Mouse (Mus musculus) limb, embryonic 13.5 days (tissue): Measurements from ENCODE around the gene Emc1. TPM values are rescaled to one million over a fixed set of nuclear protein-coding genes. Genes with fewer than 3 reads are reported as not detected.
"Not testable (repeated sequence)": the region's sequence is repeated elsewhere in the genome, so short reads cannot be mapped to it uniquely, and the experiment has no call there.

Experiments
- ATAC-seq: fragments of 200-750 bp; cut with Nextera tagmentation; 2 replicates; pipeline ENCODE4 v1.8.0; 2017; ENCODE audit warnings: low read depth, moderate number of reproducible peaks, moderate TSS enrichment; ENCODE audit not compliant: low FRiP score
- H3K27ac ChIP-seq: fragments of 300-500 bp; sonication (generic); 2 replicates; pipeline ENCODE4 v1.5.1; 2015; ENCODE audit warnings: inconsistent platforms, mild to moderate bottlenecking, moderate library complexity
- H3K27me3 ChIP-seq: fragments of 300-500 bp; sonication (generic); 2 replicates; pipeline ENCODE4 v1.6.1; 2015; ENCODE audit warnings: mild to moderate bottlenecking, inconsistent platforms
- H3K36me3 ChIP-seq: fragments of 300-500 bp; sonication (generic); 2 replicates; pipeline ENCODE4 v1.6.1; 2015; ENCODE audit warnings: inconsistent platforms, mild to moderate bottlenecking, moderate library complexity
- H3K4me1 ChIP-seq: fragments of 300-500 bp; sonication (generic); 2 replicates; pipeline ENCODE4 v1.6.1; 2015; ENCODE audit warnings: inconsistent platforms
- H3K4me2 ChIP-seq: fragments of 300-500 bp; sonication (generic); replicated peaks from 2 replicates; pipeline ENCODE4 v1.6.1; 2015; ENCODE audit warnings: inconsistent platforms, mild to moderate bottlenecking, moderate library complexity
- H3K4me3 ChIP-seq: fragments of 300-500 bp; sonication (generic); 2 replicates; pipeline ENCODE4 v1.5.1; 2015; ENCODE audit warnings: moderate library complexity, mild to moderate bottlenecking, inconsistent platforms
- H3K9ac ChIP-seq: fragments of 300-500 bp; sonication (generic); 2 replicates; pipeline ENCODE4 v1.6.1; 2015; ENCODE audit warnings: mild to moderate bottlenecking, inconsistent platforms
- H3K9me3 ChIP-seq: fragments of 300-500 bp; sonication (generic); 2 replicates; pipeline ENCODE4 v1.6.1; 2016; ENCODE audit warnings: inconsistent platforms
- WGBS: fragments of 180-500 bp; shearing (Covaris S2); methylation state at CpG from one replicate; pipeline ENCODE4 v1.1.7; 2015; 5-methylcytosine and 5-hydroxymethylcytosine counted together
- polyA plus RNA-seq: library from polyadenylated mRNA; unstranded; fragments of >200 nt; fragmentation: Nextera tagmentation; extraction: Ambion mirVana; gene quantifications from 2 replicates; pipeline ENCODE4 v1.2.1, GENCODE M21; 2015

Emc1 gene
- polyA plus RNA-seq, 1 experiment from 2014 or later = 28.0 TPM

DNA sequence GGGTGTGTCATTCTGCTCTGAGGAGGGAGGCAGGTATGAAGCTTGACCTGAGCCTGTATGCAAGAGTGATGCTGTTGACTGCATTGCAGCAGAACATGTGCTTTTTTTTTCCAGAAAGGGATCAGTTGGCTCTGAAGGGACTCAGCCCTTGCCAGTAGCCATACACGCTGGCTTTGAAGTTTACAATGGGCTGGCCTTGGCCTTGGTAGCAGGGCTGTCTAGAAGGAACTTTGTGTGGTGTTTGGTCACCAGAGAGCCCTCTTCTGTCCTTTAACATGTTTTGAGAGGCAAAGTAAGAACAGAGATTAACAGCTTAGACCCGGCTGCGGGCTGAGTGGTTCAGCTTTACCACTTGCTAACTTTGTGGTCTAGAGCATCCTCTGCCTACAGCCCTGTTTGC lies 14.9 kb downstream of the Emc1 start:
- ATAC-seq = no peak
- H3K36me3 ChIP-seq = peaks cover 97% of the 10 kb centered on the region
- H3K4me2 ChIP-seq = no peak overlapping the region
- H3K9me3 ChIP-seq = no peaks in the 10 kb centered on the region
- no peaks in the 10 kb centered on the region for H3K27me3 ChIP-seq
- H3K4me3 ChIP-seq = no peak overlapping the region
- WGBS = 96% methylated on average over 3 of the region's 3 CpGs
- no peak overlapping the region for H3K9ac ChIP-seq
- H3K27ac ChIP-seq = no peak overlapping the region
- no peaks in the 10 kb centered on the region for H3K4me1 ChIP-seq

DNA sequence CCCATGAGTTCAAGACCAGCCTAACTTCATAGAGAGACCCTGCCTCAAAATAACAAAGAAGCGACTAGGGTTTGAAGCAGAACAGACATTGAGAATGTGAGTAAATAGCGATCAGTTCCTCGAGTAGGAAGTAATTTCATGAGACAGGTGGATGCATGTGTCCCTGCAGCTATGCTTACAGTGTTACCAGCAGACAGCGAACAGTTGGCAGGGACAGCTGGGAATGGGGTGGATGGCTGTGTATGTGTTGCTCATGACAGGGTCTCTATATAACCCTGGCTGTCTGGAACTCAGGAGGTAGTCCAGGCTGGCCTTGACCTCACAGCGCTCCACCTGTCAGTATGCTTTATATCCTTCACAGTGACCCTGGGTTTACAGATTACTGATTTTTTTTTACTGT lies 15.7 kb downstream of the Emc1 start:
- Histone ChIP-seq H3K9me3 (no peaks in the 10 kb centered on the region), H3K27me3 (no peaks in the 10 kb centered on the region), H3K4me2 (no peak overlapping the region), H3K4me3 (no peak overlapping the region), H3K4me1 (no peaks in the 10 kb centered on the region), H3K9ac (no peak overlapping the region), H3K36me3 (peaks cover 97% of the 10 kb centered on the region), H3K27ac (no peak overlapping the region)
- 94% methylated on average over 5 of the region's 5 CpGs for WGBS
- ATAC-seq = no peak

- 86% methylated on average over 4 of the region's 4 CpGs for WGBS
- ATAC-seq = no peak
- H3K9ac ChIP-seq = no peak overlapping the region
Observed at GRCm38 (mm10) chr4:139373130-139373529, 20.7 kb downstream of the Emc1 start.

DNA sequence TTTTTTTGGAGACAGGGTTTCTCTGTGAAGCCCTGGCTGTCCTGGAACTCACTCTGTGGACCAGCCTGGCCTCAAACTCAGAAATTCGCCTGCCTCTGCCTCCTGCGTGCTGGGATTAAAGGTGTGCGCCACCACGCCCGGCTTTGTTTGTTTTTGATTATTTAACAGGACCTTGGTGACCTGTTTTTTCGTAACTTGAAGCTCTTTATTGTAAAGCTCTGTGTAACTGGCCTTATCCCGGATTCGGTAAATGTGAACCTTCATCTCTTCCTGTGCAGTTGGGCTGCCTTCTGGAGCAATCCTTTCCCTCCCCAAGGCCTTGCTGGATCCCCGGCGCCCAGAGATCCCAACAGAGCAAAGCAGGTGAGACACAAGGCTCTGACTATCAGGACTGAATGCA lies 21.1 kb downstream of the Emc1 start:
- no peak for ATAC-seq
- no peak overlapping the region for H3K4me3 ChIP-seq
- 88% methylated on average over 10 of the region's 10 CpGs for WGBS
- no peaks in the 10 kb centered on the region for H3K9me3 ChIP-seq
- H3K27ac ChIP-seq = no peak overlapping the region
- H3K4me1 ChIP-seq = no peaks in the 10 kb centered on the region
- H3K4me2 ChIP-seq = no peak overlapping the region
- no peaks in the 10 kb centered on the region for H3K27me3 ChIP-seq
- H3K36me3 ChIP-seq = peaks cover 95% of the 10 kb centered on the region
- H3K9ac ChIP-seq = no peak overlapping the region

More at GRCm38 (mm10) chr4:139373130-139373529, 20.7 kb downstream of the Emc1 start:
- Histone ChIP-seq H3K9me3 (no peaks in the 10 kb centered on the region), H3K4me1 (no peaks in the 10 kb centered on the region), H3K4me3 (no peak overlapping the region), H3K27ac (no peak overlapping the region), H3K27me3 (no peaks in the 10 kb centered on the region), H3K4me2 (no peak overlapping the region), H3K36me3 (peaks cover 97% of the 10 kb centered on the region)

DNA sequence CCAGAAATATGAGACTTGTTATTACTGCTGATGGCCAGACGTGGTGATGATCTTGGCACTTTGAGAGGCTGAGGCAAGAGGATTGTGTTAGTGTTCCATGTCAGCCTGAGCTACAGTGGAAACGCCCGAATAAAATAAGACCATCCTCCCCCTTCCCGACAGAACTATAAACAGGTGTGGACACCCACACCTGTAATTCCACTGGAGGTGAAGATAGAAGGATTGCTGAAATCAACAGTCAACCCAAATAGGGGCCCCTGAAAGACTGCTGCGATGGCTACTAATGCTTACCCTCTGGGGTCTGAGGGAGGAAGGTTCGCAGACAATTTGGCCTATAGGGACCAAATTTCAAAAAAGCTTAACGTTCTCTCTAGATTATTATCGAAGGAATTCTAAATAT lies 27.3 kb downstream of the Emc1 start:
- Histone ChIP-seq H3K9me3 (no peaks in the 10 kb centered on the region), H3K4me3 (peak overlapping the region; percentile 89), H3K27me3 (no peaks in the 10 kb centered on the region), H3K4me1 (peaks cover 20% of the 10 kb centered on the region), H3K36me3 (peaks cover 35% of the 10 kb centered on the region), H3K9ac (peak overlapping the region; percentile 90), H3K27ac (peak overlapping the region; percentile 84), H3K4me2 (peak overlapping the region; percentile 71)
- no peak for ATAC-seq
- 12% methylated on average over 8 of the region's 8 CpGs for WGBS

DNA sequence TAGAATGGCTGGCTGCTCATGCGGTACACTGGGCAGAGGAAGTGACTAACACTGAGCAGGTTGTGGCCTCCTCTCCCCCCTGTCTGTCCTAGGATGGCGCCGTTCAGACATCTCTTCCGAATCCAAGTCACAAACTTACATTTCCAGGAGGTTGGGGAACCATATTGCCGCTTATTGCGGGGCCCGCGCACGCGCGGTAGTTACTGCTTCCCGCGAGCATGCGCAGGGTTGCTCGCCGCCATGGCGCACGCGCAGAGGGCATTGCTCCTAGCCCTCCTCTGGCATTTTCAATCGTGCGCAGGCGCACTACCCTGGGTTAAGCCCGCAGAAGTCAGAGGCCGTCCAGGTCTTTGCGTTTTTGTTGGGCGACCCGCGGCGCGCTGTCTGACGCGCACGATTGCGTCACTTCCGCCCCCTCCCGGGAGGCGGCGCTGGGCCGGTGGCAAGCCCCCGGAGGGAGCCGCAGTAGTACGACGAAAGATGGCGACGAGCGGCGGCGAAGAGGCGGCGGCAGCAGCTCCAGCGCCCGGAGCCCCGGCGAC lies 27.9 kb downstream of the Emc1 start:
- Histone ChIP-seq H3K9me3 (no peaks in the 10 kb centered on the region), H3K4me1 (peaks cover 20% of the 10 kb centered on the region), H3K4me3 (peak overlapping the region; percentile 89), H3K4me2 (peak overlapping the region; percentile 96), H3K36me3 (peaks cover 29% of the 10 kb centered on the region), H3K27ac (peak overlapping the region; percentile 84), H3K9ac (peak overlapping the region; percentile 90), H3K27me3 (no peaks in the 10 kb centered on the region)
- peak; percentile 96 for ATAC-seq
- WGBS = under 1% methylated on average over 54 of the region's 54 CpGs

GRCm38 (mm10) chr4:139380775-139381451 lies 28.5 kb downstream of the Emc1 start:
- H3K36me3 ChIP-seq = peaks cover 23% of the 10 kb centered on the region
- H3K4me3 ChIP-seq = peak overlapping the region; percentile 89
- H3K9ac ChIP-seq = peak overlapping the region; percentile 89
- peaks cover 20% of the 10 kb centered on the region for H3K4me1 ChIP-seq
- no peaks in the 10 kb centered on the region for H3K27me3 ChIP-seq
- 2% methylated on average over 40 of the region's 44 CpGs for WGBS
- H3K27ac ChIP-seq = peak overlapping the region; percentile 63
- H3K4me2 ChIP-seq = peak overlapping the region; percentile 96
- no peaks in the 10 kb centered on the region for H3K9me3 ChIP-seq
- ATAC-seq = peak; percentile 66

- Histone ChIP-seq H3K9me3 (no peaks in the 10 kb centered on the region), H3K36me3 (peaks cover 18% of the 10 kb centered on the region), H3K27ac (no peak overlapping the region), H3K4me1 (peaks cover 20% of the 10 kb centered on the region), H3K27me3 (no peaks in the 10 kb centered on the region), H3K9ac (peak overlapping the region; percentile 89), H3K4me2 (peak overlapping the region; percentile 96), H3K4me3 (peak overlapping the region; percentile 89)
- WGBS = 48% methylated on average over 4 of the region's 4 CpGs
- no peak for ATAC-seq
Observed at GRCm38 (mm10) chr4:139381452-139381845, 29.1 kb downstream of the Emc1 start.

DNA sequence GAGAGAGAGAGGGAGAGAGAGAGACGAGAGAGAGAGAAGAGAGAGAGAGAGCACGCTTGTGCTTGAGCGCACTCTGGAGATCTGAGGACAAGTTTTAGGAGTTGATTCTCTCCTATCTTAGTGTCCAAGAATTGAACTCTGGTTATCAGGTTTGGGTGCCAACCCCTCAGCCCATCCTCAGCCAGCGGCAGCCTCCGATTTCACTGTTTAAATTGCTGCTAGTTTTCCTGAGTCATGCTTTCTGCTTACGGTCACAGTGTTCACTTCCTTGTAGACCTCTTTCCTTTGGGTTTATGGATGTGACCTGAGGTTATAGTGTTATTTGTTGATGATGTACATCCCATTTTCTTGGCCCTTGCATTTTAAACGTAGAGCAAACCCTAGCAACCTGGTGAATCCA lies 29.8 kb downstream of the Emc1 start:
- Histone ChIP-seq H3K27me3 (no peaks in the 10 kb centered on the region), H3K4me2 (peak overlapping the region; percentile 96), H3K4me1 (peaks cover 20% of the 10 kb centered on the region), H3K4me3 (peak overlapping the region; percentile 21; the same call in 1 of the 2 replicates), H3K36me3 (peaks cover 10% of the 10 kb centered on the region), H3K9me3 (no peaks in the 10 kb centered on the region), H3K27ac (no peak overlapping the region), H3K9ac (no peak overlapping the region)
- 86% methylated on average over 7 of the region's 7 CpGs for WGBS
- ATAC-seq = no peak

DNA sequence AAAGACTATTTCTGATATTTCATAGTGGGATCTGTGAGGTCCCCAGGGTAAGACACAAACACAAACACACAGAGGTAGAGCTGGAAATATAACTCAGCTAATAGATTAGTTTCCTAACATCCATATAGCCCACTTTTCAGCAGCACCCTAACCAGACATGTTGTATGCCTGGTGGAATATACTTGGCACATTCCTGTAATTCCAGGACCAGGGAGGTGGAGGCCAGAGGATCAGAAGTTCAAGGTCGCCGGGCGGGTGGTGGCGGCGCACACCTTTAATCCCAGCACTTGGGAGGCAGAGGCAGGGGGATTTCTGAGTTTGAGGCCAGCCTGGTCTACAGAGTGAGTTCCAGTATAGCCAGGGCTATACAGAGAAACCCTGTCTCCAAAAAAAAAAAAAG lies 33.5 kb downstream of the Emc1 start:
- peaks cover 15% of the 10 kb centered on the region for H3K4me1 ChIP-seq
- not testable (repeated sequence) for ATAC-seq, H3K4me3 ChIP-seq, H3K27me3 ChIP-seq, H3K4me2 ChIP-seq, H3K9me3 ChIP-seq, H3K27ac ChIP-seq, H3K9ac ChIP-seq
- H3K36me3 ChIP-seq = peaks cover 21% of the 10 kb centered on the region
- 92% methylated on average over 5 of the region's 5 CpGs for WGBS

- H3K36me3 ChIP-seq = peaks cover 32% of the 10 kb centered on the region
- peaks cover 7% of the 10 kb centered on the region for H3K4me1 ChIP-seq
- H3K9me3 ChIP-seq = no peaks in the 10 kb centered on the region
- WGBS = 78% methylated on average over 6 of the region's 6 CpGs
- no peak overlapping the region for H3K4me2 ChIP-seq
- no peaks in the 10 kb centered on the region for H3K27me3 ChIP-seq
- H3K4me3 ChIP-seq = no peak overlapping the region
- no peak for ATAC-seq
- no peak overlapping the region for H3K27ac ChIP-seq
- no peak overlapping the region for H3K9ac ChIP-seq
Observed at GRCm38 (mm10) chr4:139386869-139387319, 34.5 kb downstream of the Emc1 start.

DNA sequence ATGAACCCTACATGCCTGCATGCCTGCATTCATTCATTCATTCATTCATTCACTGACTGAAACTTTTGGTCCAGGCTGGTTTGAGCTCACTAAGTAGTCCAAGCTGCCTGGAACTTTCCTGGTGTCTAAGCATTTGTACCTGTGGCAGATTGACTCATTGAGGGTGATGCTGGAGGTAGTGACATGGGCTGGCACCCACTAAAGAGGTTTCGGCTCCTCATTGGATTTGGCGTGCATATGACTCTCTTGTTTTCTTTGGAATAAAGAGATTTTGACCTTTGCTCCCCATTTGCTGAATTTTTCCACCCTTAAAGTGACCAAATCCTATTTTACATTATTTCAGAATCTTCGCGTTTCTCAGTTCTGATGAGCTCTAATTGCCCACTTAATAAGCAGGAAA lies 37.2 kb downstream of the Emc1 start:
- Histone ChIP-seq H3K4me3 (no peak overlapping the region), H3K9me3 (no peaks in the 10 kb centered on the region), H3K4me2 (no peak overlapping the region), H3K36me3 (peaks cover 56% of the 10 kb centered on the region), H3K27ac (no peak overlapping the region), H3K4me1 (no peaks in the 10 kb centered on the region), H3K9ac (no peak overlapping the region), H3K27me3 (no peaks in the 10 kb centered on the region)
- WGBS = 88% methylated on average over 4 of the region's 4 CpGs
- ATAC-seq = no peak

GRCm38 (mm10) chr4:139395431-139395830 lies 43.0 kb downstream of the Emc1 start:
- no peaks in the 10 kb centered on the region for H3K9me3 ChIP-seq
- H3K27ac ChIP-seq = no peak overlapping the region
- no peak for ATAC-seq
- H3K4me3 ChIP-seq = no peak overlapping the region
- H3K27me3 ChIP-seq = no peaks in the 10 kb centered on the region
- peaks cover 95% of the 10 kb centered on the region for H3K36me3 ChIP-seq
- no peak overlapping the region for H3K4me2 ChIP-seq
- 37% methylated on average over 2 of the region's 2 CpGs for WGBS
- no peak overlapping the region for H3K9ac ChIP-seq
- no peaks in the 10 kb centered on the region for H3K4me1 ChIP-seq
